Mouse (Mus musculus) mouse embryonic stem cell (cell line): ENCODE measurements at regions not wholly inside any gene's neighbourhood (a gene's known extent, or its start where the extent isn't known, plus 50 kb on each side); places are given as distances from the start of the nearest gene placed in this dataset.

Source experiments
- in situ Hi-C, 2 experiments: fragments of 300-500 bp; cut with MboI; formaldehyde crosslinking; loops; 1 replicate in 1 of 2; 3 replicates in 1 of 2; pipeline ENCODE4 v1.14.3; 2019 to 2020; ENCODE audit warnings: low sequenced_read_pairs in 2 of 2, low pct_unique_long_range_greater_than_20kb in 1 of 2, mixed read lengths in 1 of 2; ENCODE audit not compliant: unreplicated experiment in 1 of 2

- in situ Hi-C loops, result loop anchor here in 1 of 2 experiments (5.0 kb wide), 1 partner anchor 35 kb away; no protein-coding TSS in a partner anchor
Observed at GRCm38 (mm10) chr8:34756916-34757315, 645.4 kb upstream of the Gm10131 start.

DNA sequence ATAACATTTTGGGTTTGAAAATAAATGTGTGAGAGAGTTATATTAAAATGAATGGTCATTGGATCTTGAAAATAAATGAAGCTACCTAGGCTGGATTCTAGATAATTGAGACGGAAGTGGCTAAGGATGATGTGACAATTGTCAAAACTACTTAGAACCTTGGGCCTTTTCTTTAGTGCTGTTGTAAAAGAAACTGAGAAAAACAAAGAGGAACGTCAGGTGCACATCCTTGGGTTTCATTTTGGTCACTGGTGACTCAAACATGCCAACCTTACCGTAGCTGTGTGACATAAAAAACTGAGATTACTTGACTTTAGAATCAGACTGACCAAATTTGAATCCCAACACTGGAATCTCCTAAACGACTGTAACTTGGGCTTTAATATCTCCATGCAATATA lies 644.6 kb upstream of the Gm10131 start:
- in situ Hi-C loops, result loop anchor here in 1 of 2 experiments (5.0 kb wide), 1 partner anchor 36 kb away; no protein-coding TSS in a partner anchor

DNA sequence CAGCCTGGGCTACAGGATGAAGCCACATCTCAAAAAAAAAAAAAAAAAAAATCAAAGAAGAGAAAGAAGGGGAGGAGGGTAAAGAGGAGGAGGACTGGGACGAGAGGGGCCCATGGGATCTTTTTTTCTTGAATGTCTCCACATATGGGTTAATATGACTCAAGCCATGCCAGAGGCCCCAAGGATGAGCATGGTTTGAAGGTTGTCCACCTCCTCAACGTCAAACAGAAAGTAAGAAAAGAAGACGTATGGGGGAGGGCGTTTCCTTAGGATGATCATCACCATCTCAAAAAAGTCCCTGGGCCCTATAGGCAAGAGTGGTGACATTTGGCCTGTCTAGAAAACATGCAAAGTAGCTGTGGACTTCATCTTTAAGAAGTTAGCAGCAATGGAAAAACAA lies 643.9 kb upstream of the Gm10131 start:
- in situ Hi-C loops, result loop anchor here in 1 of 2 experiments (5.0 kb wide), 1 partner anchor 37 kb away; no protein-coding TSS in a partner anchor

- in situ Hi-C loops, result no loop called here
Observed at GRCm38 (mm10) chr8:34753046-34753445, 641.5 kb upstream of the Gm10131 start.

DNA sequence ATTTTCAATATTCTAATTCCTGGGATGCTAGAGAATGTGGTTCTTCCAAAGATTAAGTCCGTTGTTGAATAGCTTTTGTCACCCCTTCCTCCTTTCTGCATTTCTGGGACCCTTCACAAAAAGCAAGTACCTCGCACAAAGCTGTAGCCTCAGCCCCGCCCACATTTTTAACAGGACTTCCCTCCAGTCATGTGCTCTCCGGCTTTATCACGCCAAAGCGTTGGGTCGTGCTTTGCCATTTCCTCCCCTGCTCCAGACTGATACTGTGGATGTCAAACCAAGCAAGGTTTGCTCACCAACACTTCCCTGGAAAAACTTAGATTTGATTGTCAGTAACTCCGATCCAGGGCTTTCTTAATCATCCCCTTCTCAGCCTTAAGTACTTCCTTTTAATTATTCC lies 637.0 kb upstream of the Gm10131 start:
- in situ Hi-C loops, result no loop called here

GRCm38 (mm10) chr8:34745706-34746105 lies 634.2 kb upstream of the Gm10131 start:
- in situ Hi-C loops, result no loop called here

DNA sequence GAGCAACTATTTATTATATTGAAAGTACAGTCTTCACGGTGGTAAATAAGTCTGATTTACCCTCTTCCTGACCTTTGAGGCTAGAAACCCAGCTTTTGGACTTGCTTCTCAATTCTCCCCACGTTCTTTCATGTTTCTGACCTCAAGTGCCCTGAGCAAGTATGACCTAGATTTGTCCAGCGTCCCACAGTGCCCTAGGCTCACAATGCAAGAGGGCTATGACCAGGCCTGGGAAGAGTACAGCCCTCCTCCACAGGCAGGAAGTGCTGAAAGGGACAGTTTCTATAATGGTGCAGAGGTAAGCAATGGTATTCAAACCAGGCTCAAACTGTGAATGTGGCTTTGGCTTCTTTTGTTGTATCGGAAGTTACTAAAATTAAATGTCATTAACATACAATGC lies 633.1 kb upstream of the Gm10131 start:
- in situ Hi-C loops, result no loop called here

DNA sequence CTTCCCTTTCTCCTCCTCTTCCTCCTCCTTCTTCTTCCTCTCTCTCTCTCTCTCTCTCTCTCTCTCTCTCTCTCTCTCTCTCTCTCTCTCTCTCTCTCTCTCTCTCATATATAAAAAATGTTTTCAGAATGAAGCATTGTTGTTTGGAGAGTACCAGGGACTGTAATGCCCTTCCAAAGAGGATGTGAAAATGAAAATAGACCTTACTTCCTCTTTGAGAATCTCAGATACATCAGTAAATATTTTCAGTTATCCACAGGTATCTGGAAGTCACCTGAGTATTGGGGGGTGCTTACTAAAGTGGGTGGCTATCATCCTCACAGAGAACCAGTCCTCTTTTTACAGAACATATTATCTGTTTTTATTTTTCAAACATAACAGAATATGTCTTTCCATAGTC lies 632.6 kb upstream of the Gm10131 start:
- in situ Hi-C loops, result no loop called here

DNA sequence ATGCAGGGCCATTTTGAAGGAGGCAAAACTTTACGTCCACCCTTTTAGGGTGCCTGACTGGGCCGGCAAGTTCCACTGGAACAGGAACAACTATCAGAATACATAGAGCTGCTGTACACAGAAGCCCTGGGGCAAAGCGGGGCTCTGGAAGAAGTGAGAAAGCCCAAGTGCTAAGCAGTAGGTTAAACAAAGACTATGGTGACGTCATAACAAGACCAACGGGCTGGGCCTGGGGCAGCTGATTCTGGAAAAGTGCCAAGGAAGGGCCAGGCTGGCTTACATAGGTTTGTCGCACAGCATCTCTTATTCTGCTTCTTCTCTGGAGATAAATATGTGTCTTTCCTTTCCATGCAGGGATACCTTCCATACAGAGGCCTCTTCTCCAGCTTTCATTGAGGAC lies 631.6 kb upstream of the Gm10131 start:
- in situ Hi-C loops, result no loop called here

DNA sequence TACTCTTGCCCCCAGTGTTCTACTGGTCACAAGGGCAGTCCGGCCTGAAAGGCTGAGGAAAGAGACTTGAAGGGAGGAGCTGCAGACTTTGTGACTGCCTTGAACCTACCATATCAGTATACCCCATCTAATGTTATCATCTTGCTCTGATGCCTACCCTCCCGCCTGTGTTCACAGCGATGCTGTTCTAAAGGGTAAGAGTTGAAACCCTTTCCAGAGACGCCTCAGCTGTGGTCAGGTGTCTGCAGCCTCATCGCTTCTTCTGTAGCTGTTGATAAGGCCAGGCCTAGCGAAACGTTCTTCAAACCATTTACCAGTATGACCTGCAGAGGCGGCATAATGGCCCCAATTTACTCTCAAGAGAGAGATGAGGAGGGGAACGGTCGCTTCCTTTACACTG lies 629.3 kb upstream of the Gm10131 start:
- in situ Hi-C loops, result no loop called here

DNA sequence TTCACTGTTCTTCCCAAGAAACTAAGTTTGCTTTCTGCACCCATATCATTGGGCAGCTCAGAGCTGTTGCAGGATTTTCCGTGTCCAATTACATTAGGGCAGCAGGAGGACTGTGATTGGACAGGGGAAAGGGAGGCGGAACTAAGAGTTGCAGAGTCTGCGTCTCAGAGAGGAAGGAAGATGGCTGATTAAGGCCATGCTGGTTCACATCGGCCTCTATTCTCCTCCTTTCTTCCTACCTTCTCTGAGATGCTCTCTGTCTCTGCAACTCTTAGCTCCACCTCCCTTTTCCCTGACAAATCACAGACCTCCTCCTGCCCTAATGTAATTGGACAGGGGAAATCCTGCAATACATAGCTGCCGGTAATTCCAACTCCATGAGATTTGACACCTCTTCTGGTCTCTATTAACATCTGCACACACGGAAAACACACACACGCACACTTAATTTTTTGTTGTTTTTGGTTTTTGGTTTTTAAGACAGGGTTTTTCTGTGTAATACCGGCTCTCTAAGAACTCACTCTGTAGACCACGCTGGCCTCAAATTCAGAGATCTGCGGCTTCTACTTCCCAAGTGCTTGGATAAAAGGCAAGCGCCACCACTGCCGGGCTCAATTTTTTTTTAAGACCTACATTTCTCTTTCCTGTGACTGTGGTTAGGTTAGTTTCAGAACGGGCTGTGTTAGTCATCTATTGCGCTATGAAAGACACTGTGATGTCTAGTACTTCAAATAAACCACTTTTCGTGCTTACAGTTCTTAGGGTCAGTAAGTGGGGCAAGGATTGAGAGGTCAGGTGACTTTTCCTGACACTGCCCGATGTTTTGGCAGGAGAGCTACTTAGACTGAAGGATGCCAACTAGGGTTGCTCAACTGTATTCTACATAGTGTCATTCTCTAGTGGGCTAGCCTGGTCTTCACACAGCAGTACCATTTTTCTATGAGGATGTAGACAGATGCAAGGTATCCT lies 628.6 kb upstream of the Gm10131 start:
- in situ Hi-C loops, result no loop called here

DNA sequence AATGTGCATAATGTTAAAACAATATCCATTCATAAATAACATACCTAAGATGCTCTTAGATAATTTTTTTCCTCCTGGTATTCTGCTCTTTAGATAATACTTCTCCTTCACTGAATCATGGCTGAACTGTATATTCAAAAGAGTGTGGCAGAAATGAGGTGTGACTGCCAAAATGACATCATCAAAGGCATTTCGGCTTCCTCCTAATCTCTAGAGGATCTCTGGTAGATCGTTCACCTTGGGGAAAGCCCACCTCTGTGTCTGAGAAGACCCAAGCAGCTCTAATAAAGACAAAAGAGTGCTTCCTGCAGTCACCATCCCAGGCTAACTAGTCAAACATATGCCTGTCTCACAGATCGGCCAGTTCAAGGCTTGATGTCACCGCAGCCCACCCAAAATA lies 624.7 kb upstream of the Gm10131 start:
- in situ Hi-C loops, result no loop called here

GRCm38 (mm10) chr8:34735006-34735405 lies 623.5 kb upstream of the Gm10131 start:
- in situ Hi-C loops, result no loop called here

- in situ Hi-C loops, result no loop called here
Observed at GRCm38 (mm10) chr8:34732808-34733207, 621.3 kb upstream of the Gm10131 start.

DNA sequence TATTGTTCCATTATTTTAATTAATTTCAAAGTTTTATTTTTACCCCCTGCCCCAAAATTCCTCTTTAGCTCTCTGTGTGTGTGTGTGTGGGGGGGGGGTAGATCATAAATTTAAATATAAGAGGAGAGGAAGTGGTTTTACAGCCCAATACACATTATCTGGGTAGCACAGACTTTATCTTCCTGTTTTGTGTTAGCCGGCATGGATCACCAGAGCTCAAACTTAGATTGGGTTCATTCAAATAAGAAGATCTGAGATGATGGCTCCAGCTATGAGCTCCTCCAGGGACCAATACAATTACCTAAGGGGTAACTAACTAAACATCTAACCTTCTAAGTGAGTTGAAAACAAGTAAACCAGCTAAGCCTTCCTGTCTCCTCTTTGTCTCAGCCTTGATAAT lies 620.8 kb upstream of the Gm10131 start:
- in situ Hi-C loops, result no loop called here

- in situ Hi-C loops, result no loop called here
Observed at GRCm38 (mm10) chr8:34731096-34731999, 619.8 kb upstream of the Gm10131 start.

- in situ Hi-C loops, result no loop called here
Observed at GRCm38 (mm10) chr8:34729585-34729984, 618.0 kb upstream of the Gm10131 start.

GRCm38 (mm10) chr8:34727699-34728098 lies 616.2 kb upstream of the Gm10131 start:
- in situ Hi-C loops, result no loop called here

- in situ Hi-C loops, result no loop called here
Observed at GRCm38 (mm10) chr8:34726145-34726767, 614.7 kb upstream of the Gm10131 start.
